Mouse (Mus musculus): ENCODE results near the gene Mtmr11. TPM values are rescaled to one million over a fixed set of nuclear protein-coding genes. Genes with fewer than 3 reads are reported as not detected.
"Not testable (repeated sequence)": the region's sequence is repeated elsewhere in the genome, so short reads cannot be mapped to it uniquely, and the experiment has no call there.

Gene Mtmr11
- total RNA-seq, 2 experiments from 2014 or later: 4.1 to 5.2 TPM

DNA sequence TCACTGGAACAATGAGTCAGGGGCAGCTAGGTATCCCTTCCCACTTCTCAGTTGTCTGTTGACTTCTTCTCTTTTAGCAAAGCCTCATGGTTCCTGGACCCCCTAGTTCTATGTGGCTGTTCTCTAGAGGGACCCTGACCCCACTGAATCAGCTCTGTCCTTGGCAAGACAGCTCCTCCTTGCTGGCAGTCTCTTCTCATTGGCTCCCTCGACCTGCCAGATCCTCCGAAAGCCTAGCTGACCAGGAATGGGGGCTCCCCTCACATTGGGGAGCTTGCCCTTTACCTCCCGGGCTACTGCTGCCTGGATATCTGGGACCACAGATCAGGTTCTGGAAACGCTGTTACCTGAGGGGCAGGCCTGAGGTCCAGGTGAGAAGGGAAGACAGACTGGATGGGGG lies 8.5 kb downstream of the Mtmr11 start:
- intact Hi-C loops (cut with DNase I; ENCODE audit: low total_unique reads): no loop called here

DNA sequence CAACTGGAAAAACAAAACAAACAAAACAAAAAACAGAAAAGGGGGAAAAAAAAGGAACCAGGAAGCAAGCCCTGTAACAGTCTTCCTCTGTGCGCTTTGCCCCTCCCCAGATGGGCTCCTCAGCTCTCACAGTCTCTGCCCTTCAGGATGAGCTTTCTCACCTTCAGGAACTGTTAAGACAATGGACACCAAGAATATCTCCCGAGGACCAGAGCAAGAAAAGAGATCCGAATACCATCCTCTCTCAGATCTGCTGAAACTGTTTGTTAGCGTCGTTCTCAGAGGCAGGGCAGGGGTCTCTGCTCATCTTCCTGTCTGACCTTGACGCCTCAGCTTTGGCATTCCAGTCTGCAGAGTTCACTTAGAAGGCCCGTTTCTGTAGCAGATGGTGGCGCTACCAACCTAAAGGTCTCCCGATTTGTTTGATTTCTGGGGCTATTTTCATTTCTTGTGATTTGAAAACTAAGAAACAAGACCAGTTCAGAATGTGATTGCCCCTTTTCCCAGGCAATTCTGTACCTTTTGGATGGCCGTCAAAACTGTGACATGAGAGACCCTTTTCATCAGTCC lies 9.3 kb downstream of the Mtmr11 start:
- no peak for DNase-seq

More for the DNA sequence above, 8.5 kb downstream of the Mtmr11 start:
- DNase-seq: no peak

DNA sequence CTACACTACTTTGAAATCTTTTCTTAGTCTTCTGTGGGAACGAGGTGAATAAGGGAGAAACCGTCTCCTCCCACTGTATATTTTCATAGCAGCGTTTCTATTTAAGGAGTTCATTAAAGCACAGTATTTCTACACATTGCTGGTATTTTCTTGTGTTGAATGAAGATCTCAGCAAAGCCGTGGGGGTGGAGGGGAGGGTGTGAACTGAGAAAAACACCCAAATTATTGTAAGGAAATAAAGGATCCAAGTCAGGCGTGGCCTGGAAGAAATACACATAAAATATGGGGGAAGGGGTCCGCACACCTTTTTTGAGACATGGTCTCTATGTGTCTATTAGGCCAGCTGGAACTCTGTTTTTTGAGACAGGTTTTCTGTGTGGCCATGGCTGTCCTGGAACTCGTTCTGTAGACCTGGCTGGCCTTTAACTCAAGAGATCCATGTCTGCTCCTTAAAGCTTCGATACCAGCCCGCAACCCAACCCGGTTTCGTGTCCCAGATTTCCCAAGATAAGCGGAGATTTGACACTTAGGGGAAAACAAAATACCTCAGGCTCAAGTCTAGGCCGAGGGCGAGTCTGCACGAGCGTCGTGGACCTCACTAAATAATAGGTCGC lies 9.9 kb downstream of the Mtmr11 start:
- intact Hi-C loops (cut with DNase I; ENCODE audit: low total_unique reads): no loop called here
- DNase-seq: no peak

More for the DNA sequence above, 9.3 kb downstream of the Mtmr11 start:
- intact Hi-C loops (cut with DNase I; ENCODE audit: low total_unique reads): no loop called here

DNA sequence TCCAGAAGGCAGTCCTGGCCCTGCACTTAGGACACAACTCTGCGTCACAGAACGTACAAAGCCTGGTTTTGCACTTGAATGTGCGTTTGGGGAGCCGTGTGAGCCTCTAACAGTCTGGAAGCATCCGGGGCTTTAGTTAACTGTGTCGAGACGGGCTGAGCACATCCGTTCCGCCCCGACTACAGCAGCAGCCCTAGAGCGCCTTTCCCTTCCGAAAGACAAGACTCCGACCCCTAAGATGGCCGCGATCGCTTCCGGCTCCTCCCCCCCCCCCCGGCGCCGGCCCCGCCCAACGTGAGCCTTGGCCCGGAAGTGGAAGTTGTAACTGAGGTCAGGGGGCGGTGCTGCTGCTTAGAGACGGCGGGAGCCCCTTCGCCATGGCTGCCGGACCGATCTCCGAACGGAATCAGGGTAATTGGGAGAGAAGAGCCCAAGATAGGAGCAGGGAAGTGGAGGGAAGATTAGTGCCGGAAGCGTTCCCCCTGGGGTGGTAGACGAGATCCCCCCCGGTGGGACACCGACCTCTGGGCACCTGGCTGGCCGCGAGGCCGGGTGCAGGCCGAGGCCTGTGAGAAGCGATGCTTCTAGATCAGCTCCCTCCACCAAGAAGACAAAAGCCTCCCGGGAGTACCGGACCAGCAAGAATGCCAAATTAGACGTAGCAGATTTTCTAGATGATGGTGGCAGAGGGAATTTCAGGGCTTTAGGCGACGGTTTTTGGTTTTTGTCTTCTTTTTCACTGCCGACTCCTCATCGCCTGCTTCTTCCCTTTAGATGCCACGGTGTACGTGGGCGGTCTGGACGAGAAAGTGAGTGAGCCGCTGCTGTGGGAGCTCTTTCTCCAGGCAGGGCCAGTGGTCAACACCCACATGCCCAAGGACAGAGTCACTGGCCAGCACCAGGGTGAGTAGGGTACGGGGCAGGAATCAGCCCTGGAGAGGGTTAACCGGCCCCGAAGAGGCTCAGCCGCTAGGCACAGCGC lies 10.7 kb downstream of the Mtmr11 start, which contains the start of gene Sf3b4:
TSS of gene Sf3b4 (plus strand) at position 136 of the 982 bp plus-strand sequence.
- DNase-seq: peak; percentile 84
- intact Hi-C loops (cut with DNase I; ENCODE audit: low total_unique reads): no loop called here

DNA sequence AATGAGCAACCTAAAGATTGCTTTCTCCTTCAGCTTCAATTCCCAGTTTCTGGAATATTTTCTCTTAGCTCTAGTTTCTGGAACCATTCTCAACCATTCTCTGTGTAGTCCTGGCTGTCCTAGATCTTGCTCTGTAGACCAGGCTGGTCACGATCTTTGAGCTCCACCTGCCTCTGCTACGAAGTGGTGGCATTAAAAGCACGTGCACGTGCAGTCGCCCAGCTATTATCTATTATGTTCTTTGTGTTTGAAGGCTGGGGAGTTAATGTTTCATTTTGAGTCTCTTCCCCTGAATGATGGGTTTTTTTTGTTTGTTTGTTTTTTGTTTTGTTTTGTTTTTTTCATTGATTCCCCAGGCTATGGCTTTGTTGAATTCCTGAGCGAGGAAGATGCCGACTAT lies 11.4 kb downstream of the Mtmr11 start:
- no peak for DNase-seq
- intact Hi-C loops (cut with DNase I; ENCODE audit: low total_unique reads): no loop called here

DNA sequence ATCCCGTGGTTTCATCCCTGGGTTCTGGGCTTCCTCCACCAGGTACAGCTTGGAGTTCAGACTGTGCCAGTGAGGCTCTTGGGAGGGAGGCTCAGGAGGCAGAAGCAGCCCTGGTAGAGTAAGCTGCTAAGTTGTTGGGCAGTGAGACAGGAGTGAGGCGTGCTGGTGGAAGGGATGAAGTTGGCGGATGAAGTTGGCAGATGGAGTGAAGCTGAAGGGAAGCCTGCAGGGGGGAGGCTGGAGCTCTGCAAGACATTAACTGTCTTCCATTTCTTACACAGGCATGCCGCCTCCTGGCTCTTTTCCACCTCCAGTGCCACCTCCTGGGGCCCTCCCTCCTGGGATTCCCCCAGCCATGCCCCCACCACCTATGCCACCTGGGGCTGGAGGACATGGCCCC lies 12.2 kb downstream of the Mtmr11 start:
- DNase-seq; intact Hi-C loops (cut with DNase I; ENCODE audit: low total_unique reads): not testable (repeated sequence)

DNA sequence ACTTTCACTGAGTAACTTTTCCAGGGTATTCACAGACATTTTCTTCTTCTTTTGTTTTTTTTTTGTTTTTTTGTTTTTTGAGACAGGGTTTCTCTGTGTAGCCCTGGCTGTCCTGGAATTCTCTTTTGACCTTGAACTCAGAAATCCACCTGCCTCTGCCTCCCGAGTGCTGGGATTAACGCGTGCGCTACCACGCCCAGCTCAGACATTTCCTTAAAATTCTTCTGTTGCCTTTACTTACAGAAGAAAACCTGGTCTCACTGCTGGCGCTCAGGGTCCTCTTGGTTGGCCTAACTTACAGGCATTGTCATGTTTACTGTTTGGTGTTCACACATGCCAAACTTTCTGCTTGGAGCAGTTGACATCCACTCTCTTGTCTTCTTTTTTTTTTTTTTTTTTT lies 13.4 kb downstream of the Mtmr11 start:
- intact Hi-C loops (cut with DNase I; ENCODE audit: low total_unique reads): no loop called here
- no peak for DNase-seq

DNA sequence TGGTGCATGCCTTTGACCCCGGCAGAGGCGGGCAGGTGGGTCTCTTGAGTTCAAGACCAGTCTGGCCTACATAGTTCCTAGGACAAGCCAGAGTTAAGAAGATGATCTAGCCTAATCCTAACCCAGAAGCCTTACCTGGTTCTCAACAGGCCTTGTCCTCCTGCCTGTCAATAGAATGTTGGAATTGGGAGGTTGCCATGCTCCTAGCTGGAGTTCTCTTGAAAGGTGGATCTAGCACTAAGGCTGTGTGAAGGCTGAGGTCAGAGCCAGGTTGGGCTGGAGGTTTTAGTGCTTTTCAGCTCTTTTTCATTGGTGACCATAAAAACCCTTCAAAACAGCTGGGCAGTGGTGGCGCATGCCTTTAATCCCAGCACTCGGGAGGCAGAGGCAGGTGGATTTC lies 16.6 kb downstream of the Mtmr11 start:
- intact Hi-C loops (cut with DNase I; ENCODE audit: low total_unique reads): no loop called here
- DNase-seq: no peak

DNA sequence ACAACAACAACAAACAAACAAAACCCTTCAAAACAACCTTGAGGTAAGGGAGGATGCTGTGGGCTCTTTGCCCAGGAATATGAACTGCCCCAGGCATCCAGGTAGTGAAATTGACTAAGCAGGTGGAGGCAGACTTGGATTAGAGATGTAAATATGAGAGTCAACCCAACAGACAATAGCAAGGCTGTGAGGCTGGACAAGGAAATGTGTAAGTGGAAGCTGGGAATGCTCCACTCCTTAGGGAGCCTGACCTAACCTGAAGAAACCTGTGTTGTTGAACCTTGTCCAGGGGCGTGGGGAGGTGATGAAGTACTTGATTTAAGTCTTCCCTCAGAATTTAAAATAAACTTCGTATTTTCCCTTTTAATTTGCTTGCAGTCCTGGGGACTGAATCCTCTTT lies 17.1 kb downstream of the Mtmr11 start:
- DNase-seq: no peak
- intact Hi-C loops (cut with DNase I; ENCODE audit: low total_unique reads): no loop called here

DNA sequence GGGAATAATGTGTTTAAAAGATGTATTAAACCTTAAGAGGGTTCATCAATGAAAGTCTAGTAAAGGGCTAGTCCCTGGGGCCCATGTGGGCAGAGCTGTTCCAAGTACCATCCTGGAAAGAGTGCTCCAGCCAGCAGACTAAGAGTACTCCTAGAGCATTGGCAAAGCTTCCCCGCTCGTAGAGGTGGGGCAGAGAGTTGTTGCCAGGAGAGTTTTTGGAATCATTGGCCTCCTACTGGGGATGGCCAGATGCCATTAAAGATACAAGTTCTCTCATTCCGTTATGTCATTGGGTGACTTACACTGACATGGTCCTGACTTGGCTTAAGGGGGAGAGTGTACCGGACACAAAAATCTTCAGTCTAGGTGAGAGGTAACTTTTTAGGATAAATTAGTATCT lies 17.7 kb downstream of the Mtmr11 start:
- intact Hi-C loops (cut with DNase I; ENCODE audit: low total_unique reads): no loop called here
- DNase-seq: peak; percentile 55

DNA sequence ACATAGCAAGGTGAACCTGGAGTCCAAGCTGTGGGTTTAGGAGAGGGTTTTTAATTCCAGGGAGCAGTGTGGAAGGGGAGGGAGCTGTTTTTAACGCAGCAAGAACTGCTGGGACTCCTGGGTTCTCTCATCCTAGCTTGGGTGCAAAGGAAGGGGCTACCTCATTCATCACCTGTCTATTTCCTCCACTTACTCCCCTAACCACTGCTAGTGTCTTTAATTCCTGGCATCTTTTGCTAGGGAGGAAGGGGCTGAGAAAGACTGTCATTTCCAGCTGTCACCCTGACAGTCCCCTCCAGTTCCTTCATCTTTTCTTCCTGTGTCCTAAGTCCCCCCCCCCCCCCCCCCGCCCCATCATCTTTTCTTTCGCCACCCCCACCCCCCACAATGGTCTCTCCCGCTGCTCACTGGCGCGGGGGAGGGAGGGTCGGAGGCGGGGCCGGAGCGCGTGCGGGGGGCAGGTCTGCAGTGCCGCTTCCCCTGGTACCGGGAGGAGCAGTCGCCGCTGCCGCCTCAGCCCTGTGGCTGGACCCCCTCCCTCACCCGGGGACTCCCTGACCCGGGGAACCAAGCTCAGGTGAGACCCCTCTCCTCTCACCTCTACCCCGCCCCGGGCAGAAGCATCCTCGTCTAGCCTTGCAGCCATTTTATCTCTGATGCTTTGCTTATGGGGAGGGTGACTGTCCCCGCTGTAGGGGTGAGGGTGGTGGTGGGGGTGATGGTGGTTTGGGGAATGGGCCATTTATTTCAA lies 19.1 kb downstream of the Mtmr11 start, which contains the start of gene Sv2a:
TSS of gene Sv2a (plus strand) at position 425 of the 751 bp plus-strand sequence.
- intact Hi-C loops (cut with DNase I; ENCODE audit: low total_unique reads): no loop called here
- peak; percentile 53 for DNase-seq

DNA sequence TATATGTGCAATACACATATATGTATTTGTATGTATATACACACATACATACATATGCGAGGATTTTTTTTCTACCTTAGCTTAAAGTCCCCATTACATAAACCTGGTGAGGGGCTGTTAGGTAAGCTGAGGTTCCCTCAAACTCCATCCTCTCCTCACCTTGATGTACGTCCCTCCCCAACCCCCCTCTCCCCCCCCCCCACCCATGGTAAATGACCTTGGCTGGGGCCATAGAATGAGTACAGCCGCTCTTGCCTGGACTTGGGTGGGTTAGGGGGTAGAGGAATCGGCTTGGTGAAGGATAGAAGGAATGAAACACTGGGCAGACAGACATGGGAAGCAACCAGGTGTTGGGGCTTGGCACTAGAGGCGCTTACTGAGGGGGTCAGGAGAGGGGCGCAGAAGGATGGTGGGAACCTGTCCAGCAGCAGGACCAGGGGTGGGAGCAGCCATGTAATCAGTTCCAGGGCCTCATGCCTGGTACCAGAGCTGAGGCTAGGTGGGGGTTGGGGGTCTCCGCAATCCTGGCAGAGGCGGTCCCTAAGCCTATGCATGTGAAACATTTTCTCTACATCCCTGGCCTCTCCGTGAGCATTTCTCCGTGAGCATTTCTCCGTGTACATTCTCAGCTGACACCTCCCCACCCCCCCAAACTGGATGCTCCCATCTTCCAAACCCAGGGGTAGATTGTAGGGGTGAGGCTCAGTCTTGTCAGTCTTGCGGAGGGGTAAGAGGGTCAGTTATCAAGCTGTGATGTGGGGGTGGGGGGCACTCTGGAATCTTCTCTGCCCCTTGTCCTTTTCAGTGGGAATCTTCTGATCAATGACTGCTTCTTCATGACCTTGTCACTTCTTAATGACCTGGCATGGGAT lies 19.9 kb downstream of the Mtmr11 start:
- no peak for DNase-seq
- intact Hi-C loops (cut with DNase I; ENCODE audit: low total_unique reads): no loop called here

DNA sequence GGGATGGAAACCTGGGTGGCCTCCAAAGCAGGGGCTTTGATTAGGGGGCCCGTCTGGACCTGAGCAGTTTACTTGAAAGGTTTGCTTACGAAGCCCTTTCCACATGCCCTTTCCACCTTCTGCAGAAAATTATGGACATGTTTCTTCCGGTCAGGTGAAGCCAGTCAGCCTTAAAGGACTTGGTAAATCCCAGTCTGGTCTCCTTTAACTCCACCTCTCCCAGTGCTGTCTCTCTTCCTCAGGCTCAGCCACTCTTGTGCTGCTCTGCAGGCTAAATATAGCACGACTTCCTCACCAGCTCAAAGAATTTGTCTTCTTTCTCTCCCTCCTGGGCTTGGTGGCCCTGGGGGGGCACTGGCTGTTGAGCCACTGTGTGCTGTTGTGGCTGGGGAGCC lies 20.6 kb downstream of the Mtmr11 start:
- no peak for DNase-seq
- intact Hi-C loops (cut with DNase I; ENCODE audit: low total_unique reads): no loop called here

DNA sequence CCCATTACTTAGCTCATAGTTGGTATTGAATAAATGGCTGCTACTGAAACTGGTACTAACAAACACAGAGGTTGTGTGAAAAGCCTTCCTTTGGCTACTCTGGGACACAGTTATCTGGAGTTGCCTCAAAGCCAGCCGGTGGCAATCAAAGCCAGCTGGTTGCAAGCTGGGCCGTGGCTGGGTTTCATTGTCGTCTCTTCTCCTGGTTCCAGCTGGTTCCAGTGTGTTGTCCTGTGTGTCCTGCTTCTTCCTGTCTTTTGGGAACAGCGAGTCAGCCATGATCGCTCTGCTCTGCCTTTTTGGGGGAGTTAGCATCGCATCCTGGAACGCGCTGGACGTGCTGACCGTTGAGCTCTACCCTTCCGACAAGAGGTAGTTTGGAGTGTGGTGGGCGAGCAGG lies 31.2 kb downstream of the Mtmr11 start:
- intact Hi-C loops (cut with DNase I; ENCODE audit: low total_unique reads): no loop called here
- no peak for DNase-seq

DNA sequence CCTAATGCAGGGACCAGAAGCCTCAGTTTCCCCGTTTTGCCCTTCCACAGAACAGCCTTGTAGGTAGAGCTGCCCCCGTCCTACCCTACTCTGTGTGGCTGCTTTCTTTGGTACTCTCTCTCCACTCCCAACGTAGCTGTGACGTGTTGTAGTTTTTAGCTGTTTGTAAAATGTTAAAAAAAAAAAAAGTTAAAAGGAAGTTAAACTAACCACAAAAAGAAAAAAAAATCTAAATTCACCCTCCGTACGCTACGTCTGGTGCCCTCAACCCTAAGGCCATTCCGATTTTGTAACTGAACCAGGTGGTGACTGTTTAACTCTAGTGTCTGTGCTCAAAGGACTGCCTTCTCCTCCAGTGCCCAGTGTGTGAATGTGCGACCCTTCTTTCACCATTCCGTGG lies 33.2 kb downstream of the Mtmr11 start:
- DNase-seq: no peak
- intact Hi-C loops (cut with DNase I; ENCODE audit: low total_unique reads): no loop called here

DNA sequence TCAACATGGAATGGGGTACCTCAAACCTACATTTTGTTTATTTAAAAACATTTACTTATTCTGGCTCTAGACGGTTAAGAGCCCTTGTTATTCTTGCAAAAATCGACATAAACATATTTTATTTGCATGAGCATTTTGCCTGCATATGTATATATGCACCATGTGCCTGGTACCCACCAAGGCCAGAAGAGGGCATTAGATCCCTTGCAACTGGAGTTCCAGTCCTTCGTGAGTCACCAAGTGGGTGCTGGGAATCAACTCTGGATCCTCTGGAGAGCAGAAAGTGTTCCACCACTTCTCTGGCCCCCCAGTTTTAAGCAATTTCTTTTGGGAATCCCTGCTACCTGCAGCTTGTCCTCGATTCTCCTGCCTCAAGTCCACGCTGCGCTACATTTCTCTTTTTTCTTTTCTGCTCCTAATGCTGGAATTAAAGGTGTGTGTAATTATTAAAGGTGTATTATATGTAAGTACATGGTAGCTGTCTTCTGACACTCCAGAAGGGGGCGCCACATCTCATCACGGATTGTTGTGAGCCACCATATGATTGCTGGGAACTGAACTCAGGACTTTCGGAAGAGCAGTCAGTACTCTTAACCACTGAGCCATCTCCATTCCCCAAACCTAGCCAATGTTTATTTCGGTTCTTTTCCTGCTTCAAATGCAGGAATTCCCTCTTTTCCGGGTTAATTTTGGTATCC lies 34.0 kb downstream of the Mtmr11 start:
- no peak for DNase-seq
- intact Hi-C loops (cut with DNase I; ENCODE audit: low total_unique reads): no loop called here

DNA sequence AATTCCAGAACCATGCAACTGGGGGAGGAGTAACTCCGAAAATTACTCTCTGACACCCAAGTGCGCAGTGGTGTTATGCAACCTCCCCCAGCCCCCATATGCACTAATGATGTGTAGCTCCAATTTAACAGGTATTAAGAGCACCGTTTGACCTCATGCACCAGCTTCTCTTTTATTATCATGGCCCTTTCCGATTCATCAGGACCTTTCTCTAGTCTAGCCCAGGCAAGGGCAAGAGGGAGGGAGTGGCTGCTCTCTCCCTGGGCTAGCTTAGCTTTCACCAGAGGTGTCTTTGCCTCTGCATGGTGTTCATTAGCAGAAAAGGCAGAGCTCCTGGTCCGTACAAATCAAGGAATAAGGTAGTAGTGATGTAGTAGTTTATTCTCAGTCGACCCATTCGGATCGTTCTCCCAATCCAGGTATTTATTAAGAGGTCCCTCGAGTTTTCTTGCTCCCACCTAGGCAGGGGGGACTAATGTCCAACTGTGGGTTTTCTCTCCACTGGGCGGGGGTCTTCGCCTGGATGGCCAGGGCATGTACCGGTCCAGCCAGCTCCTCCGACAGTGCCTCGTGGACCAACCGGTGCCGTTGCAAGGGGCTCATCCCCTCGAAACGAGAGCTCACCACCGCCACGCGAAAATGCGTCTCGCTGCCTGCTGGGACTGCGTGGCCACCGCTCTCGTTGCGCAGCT lies 34.8 kb downstream of the Mtmr11 start:
- no peak for DNase-seq
- intact Hi-C loops (cut with DNase I; ENCODE audit: low total_unique reads): no loop called here

All from gastrocnemius, postnatal 14 days (tissue).